Mouse (Mus musculus) heart, adult 2 months (tissue): ENCODE measurements around the gene Tmcc2.

Experiments used
- CTCF ChIP-seq: fragments of 200-600 bp; IDR thresholded peaks from 2 replicates; pipeline ENCODE4 v1.8.1; 2022; ENCODE audit warnings: antibody characterized with exemption, mild to moderate bottlenecking, moderate library complexity
- POLR2A ChIP-seq: fragments of 200-500 bp; IDR thresholded peaks from 2 replicates; pipeline ENCODE4 v1.6.1; 2011; ENCODE audit warnings: mild to moderate bottlenecking, low read depth, low read length, control low read depth; ENCODE audit not compliant: insufficient read depth

- TF ChIP-seq CTCF = no peak
- no peak for TF ChIP-seq POLR2A
Observed at GRCm38 (mm10) chr1:132334178-132334801, 56.8 kb downstream of the Tmcc2 start.
